Mouse (Mus musculus): ENCODE measurements at regions not wholly inside any gene's neighbourhood (a gene's known extent, or its start where the extent isn't known, plus 50 kb on each side); places are given as distances from the start of the nearest gene placed in this dataset.

GRCm38 (mm10) chr3:42205640-42206039, 463.2 kb downstream of the D3Ertd751e start:
- TF ChIP-seq POLR2A (IDR thresholded peaks at IDR 0.05; ENCODE audit: borderline replicate concordance, extremely low read depth, low read depth, low read length) (no peak), CTCF (IDR thresholded peaks at IDR 0.05; ENCODE audit: insufficient read depth, low read length) (no peak)
- no peak overlapping the region for H3K4me3 ChIP-seq (replicated peaks; ENCODE audit: extremely low read depth, low read depth, low read length)
- DNase-seq = no peak
- no peaks in the 10 kb centered on the region for H3K4me1 ChIP-seq (ENCODE audit: control insufficient read depth, insufficient read depth, low read length)
- 82% methylated on average over 4 of the region's 4 CpGs for WGBS

- WGBS = 69% methylated on average over 3 of the region's 3 CpGs
- no peak for TF ChIP-seq CTCF (IDR thresholded peaks at IDR 0.05; ENCODE audit: insufficient read depth, low read length)
- TF ChIP-seq POLR2A (IDR thresholded peaks at IDR 0.05; ENCODE audit: borderline replicate concordance, extremely low read depth, low read depth, low read length) = no peak
- DNase-seq = no peak
- H3K4me1 ChIP-seq (ENCODE audit: control insufficient read depth, insufficient read depth, low read length) = no peaks in the 10 kb centered on the region
- no peak overlapping the region for H3K4me3 ChIP-seq (replicated peaks; ENCODE audit: extremely low read depth, low read depth, low read length)
Measured at GRCm38 (mm10) chr3:42211420-42211819, 469.0 kb downstream of the D3Ertd751e start.

DNA sequence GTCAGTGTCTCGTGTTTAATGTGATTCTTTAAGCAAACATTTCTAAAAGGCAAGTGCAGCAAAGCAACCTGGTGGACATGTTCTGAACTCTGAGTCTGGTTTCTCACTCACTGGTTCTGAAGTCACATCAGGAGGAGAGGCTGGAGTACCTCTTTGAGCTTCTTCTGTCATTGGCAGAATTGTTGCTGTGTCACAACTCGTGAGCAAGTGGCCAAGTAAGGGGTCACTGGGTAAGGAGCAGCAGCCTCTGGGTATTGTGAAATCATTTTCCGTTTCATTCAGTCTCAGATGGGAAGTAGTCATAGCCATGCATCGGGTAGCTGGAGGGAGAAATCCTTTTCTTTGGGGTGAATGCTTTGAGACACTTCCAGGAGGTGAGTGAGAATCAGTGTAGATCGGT, 470.0 kb downstream of the D3Ertd751e start:
- no peak for TF ChIP-seq POLR2A (IDR thresholded peaks at IDR 0.05; ENCODE audit: borderline replicate concordance, extremely low read depth, low read depth, low read length)
- no peak for TF ChIP-seq CTCF (IDR thresholded peaks at IDR 0.05; ENCODE audit: insufficient read depth, low read length)
- Histone ChIP-seq H3K4me3 (replicated peaks; ENCODE audit: extremely low read depth, low read depth, low read length) (no peak overlapping the region), H3K4me1 (ENCODE audit: control insufficient read depth, insufficient read depth, low read length) (no peaks in the 10 kb centered on the region)
- DNase-seq = no peak
- 57% methylated on average over 5 of the region's 5 CpGs for WGBS

DNA sequence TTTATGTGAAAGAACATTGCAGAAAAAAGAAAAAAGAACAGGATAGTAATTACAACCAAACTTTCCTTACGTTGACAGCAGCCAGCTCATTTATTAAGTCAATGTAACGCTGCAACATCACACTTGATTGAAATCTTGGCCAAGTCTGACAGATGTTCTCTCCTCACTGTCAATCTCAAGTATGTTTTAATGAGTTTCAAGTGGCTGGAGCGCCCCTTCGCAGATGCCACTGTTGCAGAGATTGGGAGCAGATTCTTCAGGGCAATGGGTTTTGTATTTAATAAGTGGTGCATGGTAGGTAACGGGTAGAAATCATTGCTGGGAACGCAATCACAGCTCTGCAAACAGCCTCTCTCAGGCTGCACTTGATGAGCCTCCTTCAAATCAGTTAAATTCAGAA, 470.8 kb downstream of the D3Ertd751e start:
- WGBS = 62% methylated on average over 6 of the region's 6 CpGs
- TF ChIP-seq CTCF (IDR thresholded peaks at IDR 0.05; ENCODE audit: insufficient read depth, low read length) (no peak), POLR2A (IDR thresholded peaks at IDR 0.05; ENCODE audit: borderline replicate concordance, extremely low read depth, low read depth, low read length) (no peak)
- H3K4me3 ChIP-seq (replicated peaks; ENCODE audit: extremely low read depth, low read depth, low read length) = no peak overlapping the region
- DNase-seq = no peak
- no peaks in the 10 kb centered on the region for H3K4me1 ChIP-seq (ENCODE audit: control insufficient read depth, insufficient read depth, low read length)

- TF ChIP-seq POLR2A (IDR thresholded peaks at IDR 0.05; ENCODE audit: borderline replicate concordance, extremely low read depth, low read depth, low read length) (no peak), CTCF (IDR thresholded peaks at IDR 0.05; ENCODE audit: insufficient read depth, low read length) (no peak)
- 46% methylated on average over 10 of the region's 10 CpGs for WGBS
- no peak for DNase-seq
- Histone ChIP-seq H3K4me1 (ENCODE audit: control insufficient read depth, insufficient read depth, low read length) (no peaks in the 10 kb centered on the region), H3K4me3 (replicated peaks; ENCODE audit: extremely low read depth, low read depth, low read length) (no peak overlapping the region)
Measured at GRCm38 (mm10) chr3:42214624-42215276, 472.3 kb downstream of the D3Ertd751e start.

GRCm38 (mm10) chr3:42218719-42219118, 476.3 kb downstream of the D3Ertd751e start:
- TF ChIP-seq CTCF (IDR thresholded peaks at IDR 0.05; ENCODE audit: insufficient read depth, low read length) = no peak
- no peak for TF ChIP-seq POLR2A (IDR thresholded peaks at IDR 0.05; ENCODE audit: borderline replicate concordance, extremely low read depth, low read depth, low read length)
- no peak for DNase-seq
- WGBS = 85% methylated on average over 3 of the region's 3 CpGs

GRCm38 (mm10) chr3:42227679-42228398, 485.4 kb downstream of the D3Ertd751e start:
- 85% methylated on average over 4 of the region's 4 CpGs for WGBS
- DNase-seq = no peak

More at GRCm38 (mm10) chr3:42218719-42219118, 476.3 kb downstream of the D3Ertd751e start:
- Histone ChIP-seq H3K4me1 (ENCODE audit: control insufficient read depth, insufficient read depth, low read length) (no peaks in the 10 kb centered on the region), H3K4me3 (replicated peaks; ENCODE audit: extremely low read depth, low read depth, low read length) (no peak overlapping the region)

GRCm38 (mm10) chr3:42228399-42228755, 486.0 kb downstream of the D3Ertd751e start:
- no peak for DNase-seq
- H3K4me3 ChIP-seq (replicated peaks; ENCODE audit: extremely low read depth, low read depth, low read length) = no peak overlapping the region
- TF ChIP-seq POLR2A (IDR thresholded peaks at IDR 0.05; ENCODE audit: borderline replicate concordance, extremely low read depth, low read depth, low read length) (no peak), CTCF (IDR thresholded peaks at IDR 0.05; ENCODE audit: insufficient read depth, low read length) (no peak)
- WGBS = 77% methylated on average over 3 of the region's 3 CpGs
- H3K4me1 ChIP-seq (ENCODE audit: control insufficient read depth, insufficient read depth, low read length) = no peaks in the 10 kb centered on the region

More at GRCm38 (mm10) chr3:42227679-42228398, 485.4 kb downstream of the D3Ertd751e start:
- no peaks in the 10 kb centered on the region for H3K4me1 ChIP-seq (ENCODE audit: control insufficient read depth, insufficient read depth, low read length)
- TF ChIP-seq CTCF (IDR thresholded peaks at IDR 0.05; ENCODE audit: insufficient read depth, low read length) (no peak), POLR2A (IDR thresholded peaks at IDR 0.05; ENCODE audit: borderline replicate concordance, extremely low read depth, low read depth, low read length) (no peak)
- no peak overlapping the region for H3K4me3 ChIP-seq (replicated peaks; ENCODE audit: extremely low read depth, low read depth, low read length)

GRCm38 (mm10) chr3:42232268-42232667, 489.9 kb downstream of the D3Ertd751e start:
- 66% methylated on average over 5 of the region's 5 CpGs for WGBS
- TF ChIP-seq POLR2A (IDR thresholded peaks at IDR 0.05; ENCODE audit: borderline replicate concordance, extremely low read depth, low read depth, low read length) = no peak
- no peak for DNase-seq
- Histone ChIP-seq H3K4me1 (ENCODE audit: control insufficient read depth, insufficient read depth, low read length) (no peaks in the 10 kb centered on the region), H3K4me3 (replicated peaks; ENCODE audit: extremely low read depth, low read depth, low read length) (no peak overlapping the region)

DNA sequence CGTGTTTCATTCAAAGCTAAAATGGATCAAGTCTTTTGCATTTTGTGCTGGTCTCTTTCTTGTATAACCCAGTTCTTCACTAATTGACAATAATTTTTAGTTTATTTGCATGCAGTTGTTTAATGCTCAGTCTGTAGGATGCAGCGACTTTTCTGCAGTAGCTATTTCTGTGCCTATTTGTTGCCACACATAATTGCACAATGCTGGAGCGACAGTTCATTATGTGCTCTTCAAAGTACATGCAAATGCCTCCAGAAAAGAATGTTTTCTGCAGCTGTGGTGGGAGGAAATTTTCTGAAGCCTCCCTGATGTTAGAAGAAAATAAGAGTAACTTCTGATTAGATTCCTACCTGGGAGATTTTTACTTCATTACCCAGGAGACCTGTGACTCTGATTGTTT, 491.3 kb downstream of the D3Ertd751e start:
- no peak for DNase-seq
- WGBS = 71% methylated on average over 3 of the region's 3 CpGs
- H3K4me3 ChIP-seq (replicated peaks; ENCODE audit: extremely low read depth, low read depth, low read length) = no peak overlapping the region
- H3K4me1 ChIP-seq (ENCODE audit: control insufficient read depth, insufficient read depth, low read length) = no peaks in the 10 kb centered on the region
- TF ChIP-seq CTCF (IDR thresholded peaks at IDR 0.05; ENCODE audit: insufficient read depth, low read length) = no peak

Data from lung, adult 2 months (tissue).